In the genomic region with DNA sequence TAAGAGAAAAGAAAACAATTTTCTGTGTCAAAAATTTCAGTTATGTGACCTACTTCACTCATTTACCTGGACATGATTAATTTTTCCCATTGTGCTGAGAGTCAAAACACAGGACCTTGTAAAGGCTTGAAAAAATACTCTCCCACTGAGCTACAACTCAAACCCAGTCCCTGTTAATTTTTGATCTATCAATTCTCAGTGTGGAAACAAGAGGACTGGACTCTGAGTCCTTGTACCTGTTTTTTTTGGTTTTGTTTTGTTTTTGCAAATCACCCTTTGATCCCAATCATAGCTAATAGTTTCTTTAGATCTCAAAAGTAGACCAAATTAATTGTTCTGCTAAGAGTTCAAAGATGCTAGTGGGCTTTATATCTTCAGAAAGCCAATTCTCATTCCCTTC, we compare ENCODE assay signal across 21 mouse cellular contexts.
"Had no signal": no experiment of that assay in that cellular context is flagged by ENCODE, and none has a peak within 500 bp of the region (broad histone marks: within the 10 kb centered on the region; RNA-seq: fewer than 3 reads in every experiment).

No protein-coding gene starts in this region.

- H3K36me3 ChIP-seq: limb, embryonic 12.5 days; limb, embryonic 15.5 days; liver, embryonic 13.5 days; midbrain, embryonic 12.5 days; midbrain, embryonic 15.5 days; neural tube, embryonic 12.5 days; neural tube, embryonic 15.5 days had no signal

- H3K4me3 ChIP-seq: left cerebral cortex, adult 2 months; limb, embryonic 12.5 days; limb, embryonic 15.5 days; liver, embryonic 13.5 days; midbrain, embryonic 12.5 days; midbrain, embryonic 15.5 days; neural tube, embryonic 12.5 days; neural tube, embryonic 15.5 days had no signal

- H3K27ac ChIP-seq: kidney, postnatal 0 days; left cerebral cortex, adult 2 months; limb, embryonic 12.5 days; limb, embryonic 15.5 days; liver, embryonic 13.5 days; midbrain, embryonic 12.5 days; midbrain, embryonic 15.5 days; neural tube, embryonic 12.5 days; neural tube, embryonic 15.5 days; stomach, postnatal 0 days had no signal

- H3K4me1 ChIP-seq: limb, embryonic 12.5 days; limb, embryonic 15.5 days; midbrain, embryonic 12.5 days; midbrain, embryonic 15.5 days; neural tube, embryonic 12.5 days; neural tube, embryonic 15.5 days had no signal

- H3K27me3 ChIP-seq: limb, embryonic 12.5 days; limb, embryonic 15.5 days; liver, embryonic 13.5 days; midbrain, embryonic 12.5 days; midbrain, embryonic 15.5 days; neural tube, embryonic 12.5 days; neural tube, embryonic 15.5 days had no signal

- H3K9ac ChIP-seq: limb, embryonic 12.5 days; limb, embryonic 15.5 days; liver, embryonic 13.5 days; midbrain, embryonic 12.5 days; midbrain, embryonic 15.5 days; neural tube, embryonic 12.5 days; neural tube, embryonic 15.5 days had no signal

- ATAC-seq: midbrain, embryonic 15.5 days had no signal

- DNase-seq: layer of hippocampus, postnatal 36 days; left cerebral cortex, postnatal 4 days; liver, embryonic 13.5 days; lung, adult 2 months; lung, postnatal 14 days; lung, postnatal 4 days; right cerebral cortex, adult 18-20 months; right cerebral cortex, postnatal 14 days; right cerebral cortex, postnatal 4 days; thymus, adult 2 months; thymus, postnatal 14 days; thymus, postnatal 4 days had no signal

- H3K9me3 ChIP-seq: limb, embryonic 12.5 days; limb, embryonic 15.5 days; liver, embryonic 13.5 days; midbrain, embryonic 12.5 days; midbrain, embryonic 15.5 days; neural tube, embryonic 12.5 days; neural tube, embryonic 15.5 days had no signal

- H3K4me2 ChIP-seq: limb, embryonic 12.5 days; limb, embryonic 15.5 days; liver, embryonic 13.5 days; midbrain, embryonic 12.5 days; midbrain, embryonic 15.5 days; neural tube, embryonic 12.5 days; neural tube, embryonic 15.5 days had no signal
